Mouse (Mus musculus) limb, embryonic 15.5 days (tissue): ENCODE data around the gene Slu7. TPM values are rescaled to one million over a fixed set of nuclear protein-coding genes. Genes with fewer than 3 reads are reported as not detected.

Experiments
- ATAC-seq: fragments of 200-750 bp; cut with Nextera tagmentation; 2 replicates; pipeline ENCODE4 v1.8.0; 2017; ENCODE audit warnings: low read depth, moderate TSS enrichment; ENCODE audit not compliant: insufficient number of reproducible peaks, low FRiP score, low TSS enrichment
- H3K27ac ChIP-seq: fragments of 300-500 bp; sonication (generic); 2 replicates; pipeline ENCODE4 v1.5.1; 2015; ENCODE audit warnings: moderate library complexity, mild to moderate bottlenecking, inconsistent platforms
- H3K27me3 ChIP-seq: fragments of 300-500 bp; sonication (generic); 2 replicates; pipeline ENCODE4 v1.6.1; 2015; ENCODE audit warnings: inconsistent platforms
- H3K36me3 ChIP-seq: fragments of 300-500 bp; sonication (generic); 2 replicates; pipeline ENCODE4 v1.6.1; 2015; ENCODE audit warnings: inconsistent platforms
- H3K4me1 ChIP-seq: fragments of 300-500 bp; sonication (generic); 2 replicates; pipeline ENCODE4 v1.6.1; 2015; ENCODE audit warnings: inconsistent platforms
- H3K4me2 ChIP-seq: fragments of 300-500 bp; sonication (generic); 2 replicates; pipeline ENCODE4 v1.6.1; 2015; ENCODE audit warnings: mild to moderate bottlenecking, inconsistent platforms
- H3K4me3 ChIP-seq: fragments of 300-500 bp; sonication (generic); 2 replicates; pipeline ENCODE4 v1.5.1; 2015; ENCODE audit warnings: mild to moderate bottlenecking, inconsistent platforms
- H3K9ac ChIP-seq: fragments of 300-500 bp; sonication (generic); 2 replicates; pipeline ENCODE4 v1.6.1; 2015; ENCODE audit warnings: inconsistent platforms
- H3K9me3 ChIP-seq: fragments of 300-500 bp; sonication (generic); 2 replicates; pipeline ENCODE4 v1.6.1; 2016; ENCODE audit warnings: inconsistent platforms
- WGBS: fragments of 180-500 bp; shearing (Covaris S2); methylation state at CpG from one replicate; pipeline ENCODE4 v1.1.7; 2015; 5-methylcytosine and 5-hydroxymethylcytosine counted together
- polyA plus RNA-seq: library from polyadenylated mRNA; unstranded; fragments of >200 nt; fragmentation: Nextera tagmentation; extraction: Ambion mirVana; gene quantifications from 2 replicates; pipeline ENCODE4 v1.2.1, GENCODE M21; 2015

Slu7 gene
- polyA plus RNA-seq, 1 experiment from 2014 or later = 60.2 TPM

GRCm38 (mm10) chr11:43426414-43426884 is 7.1 kb upstream of the Slu7 start:
- WGBS = 20% methylated on average over 7 of the region's 7 CpGs
- ATAC-seq = no peak; the same call in 1 of the 2 replicates
- Histone ChIP-seq H3K27me3 (no peaks in the 10 kb centered on the region), H3K4me2 (peak overlapping the region; percentile 49), H3K9ac (no peak overlapping the region), H3K9me3 (no peaks in the 10 kb centered on the region), H3K4me1 (peaks cover 11% of the 10 kb centered on the region), H3K27ac (peak overlapping the region; percentile 69), H3K4me3 (peak overlapping the region; percentile 63), H3K36me3 (peaks cover 7% of the 10 kb centered on the region; the same call in 1 of the 2 replicates)

- Histone ChIP-seq H3K9me3 (no peaks in the 10 kb centered on the region), H3K9ac (peak overlapping the region; percentile 79), H3K4me3 (peak overlapping the region; percentile 86), H3K27me3 (no peaks in the 10 kb centered on the region), H3K27ac (no peak overlapping the region), H3K36me3 (peaks cover 18% of the 10 kb centered on the region), H3K4me1 (peaks cover 6% of the 10 kb centered on the region), H3K4me2 (peak overlapping the region; percentile 56)
- WGBS = 1% methylated on average over 9 of the region's 9 CpGs
- 0 out of 2 replicates have a peak, but pooled peaks have one; percentile 14 for ATAC-seq
Observed at GRCm38 (mm10) chr11:43434024-43434407, 472 bp downstream of the Slu7 start.

- Histone ChIP-seq H3K4me3 (no peak overlapping the region), H3K27ac (no peak overlapping the region), H3K9ac (no peak overlapping the region), H3K9me3 (no peaks in the 10 kb centered on the region), H3K27me3 (no peaks in the 10 kb centered on the region), H3K36me3 (peaks cover 88% of the 10 kb centered on the region), H3K4me1 (no peaks in the 10 kb centered on the region), H3K4me2 (no peak overlapping the region)
- no peak for ATAC-seq
- 93% methylated on average over 10 of the region's 10 CpGs for WGBS
Observed at GRCm38 (mm10) chr11:43441121-43441520, 7.6 kb downstream of the Slu7 start.

GRCm38 (mm10) chr11:43443183-43443582 is 9.6 kb downstream of the Slu7 start:
- WGBS = 90% methylated on average over 13 of the region's 13 CpGs
- no peak overlapping the region for H3K4me2 ChIP-seq
- no peak overlapping the region for H3K27ac ChIP-seq
- no peak overlapping the region for H3K4me3 ChIP-seq
- no peaks in the 10 kb centered on the region for H3K27me3 ChIP-seq
- ATAC-seq = no peak
- no peaks in the 10 kb centered on the region for H3K9me3 ChIP-seq
- peaks cover 94% of the 10 kb centered on the region for H3K36me3 ChIP-seq
- H3K9ac ChIP-seq = no peak overlapping the region
- no peaks in the 10 kb centered on the region for H3K4me1 ChIP-seq

GRCm38 (mm10) chr11:43449916-43450315 is 16.4 kb downstream of the Slu7 start:
- Histone ChIP-seq H3K4me1 (no peaks in the 10 kb centered on the region), H3K27me3 (no peaks in the 10 kb centered on the region)
- WGBS = 72% methylated on average over 2 of the region's 2 CpGs

GRCm38 (mm10) chr11:43451322-43451721 is 17.8 kb downstream of the Slu7 start:
- 64% methylated on average over 4 of the region's 4 CpGs for WGBS

More at GRCm38 (mm10) chr11:43449916-43450315, 16.4 kb downstream of the Slu7 start:
- H3K9me3 ChIP-seq = no peaks in the 10 kb centered on the region
- peaks cover 29% of the 10 kb centered on the region for H3K36me3 ChIP-seq
- no peak for ATAC-seq
- no peak overlapping the region for H3K9ac ChIP-seq
- no peak overlapping the region for H3K27ac ChIP-seq
- no peak overlapping the region for H3K4me2 ChIP-seq
- no peak overlapping the region for H3K4me3 ChIP-seq

GRCm38 (mm10) chr11:43452266-43452665 is 18.7 kb downstream of the Slu7 start:
- ATAC-seq = no peak
- WGBS = 65% methylated on average over 2 of the region's 2 CpGs
- Histone ChIP-seq H3K36me3 (peaks cover 6% of the 10 kb centered on the region), H3K9me3 (no peaks in the 10 kb centered on the region), H3K4me1 (no peaks in the 10 kb centered on the region), H3K27ac (no peak overlapping the region), H3K4me3 (no peak overlapping the region), H3K4me2 (no peak overlapping the region), H3K27me3 (no peaks in the 10 kb centered on the region), H3K9ac (no peak overlapping the region)

More at GRCm38 (mm10) chr11:43451322-43451721, 17.8 kb downstream of the Slu7 start:
- Histone ChIP-seq H3K4me3 (no peak overlapping the region), H3K9me3 (no peaks in the 10 kb centered on the region), H3K27me3 (no peaks in the 10 kb centered on the region), H3K4me2 (no peak overlapping the region), H3K9ac (no peak overlapping the region), H3K4me1 (no peaks in the 10 kb centered on the region), H3K27ac (no peak overlapping the region), H3K36me3 (peaks cover 15% of the 10 kb centered on the region)
- ATAC-seq = no peak

GRCm38 (mm10) chr11:43463204-43463603 is 29.7 kb downstream of the Slu7 start:
- Histone ChIP-seq H3K27ac (no peak overlapping the region), H3K9ac (no peak overlapping the region), H3K4me1 (no peaks in the 10 kb centered on the region), H3K4me2 (no peak overlapping the region), H3K27me3 (no peaks in the 10 kb centered on the region), H3K9me3 (no peaks in the 10 kb centered on the region), H3K4me3 (no peak overlapping the region), H3K36me3 (no peaks in the 10 kb centered on the region)
- WGBS = 94% methylated on average over 25 of the region's 25 CpGs
- no peak for ATAC-seq

GRCm38 (mm10) chr11:43470118-43470517 is 36.6 kb downstream of the Slu7 start:
- no peaks in the 10 kb centered on the region for H3K27me3 ChIP-seq
- 48% methylated on average over 5 of the region's 5 CpGs for WGBS
- H3K9ac ChIP-seq = no peak overlapping the region
- ATAC-seq = no peak
- no peaks in the 10 kb centered on the region for H3K9me3 ChIP-seq
- H3K27ac ChIP-seq = 0 out of 2 replicates have a peak overlapping the region, but pooled peaks have one; percentile 47
- H3K4me1 ChIP-seq = peaks cover 9% of the 10 kb centered on the region
- H3K36me3 ChIP-seq = no peaks in the 10 kb centered on the region
- H3K4me2 ChIP-seq = no peak overlapping the region
- H3K4me3 ChIP-seq = no peak overlapping the region

GRCm38 (mm10) chr11:43470881-43471820 is 37.6 kb downstream of the Slu7 start:
- no peaks in the 10 kb centered on the region for H3K36me3 ChIP-seq

GRCm38 (mm10) chr11:43473115-43473514 is 39.6 kb downstream of the Slu7 start:
- no peak for ATAC-seq
- no peak overlapping the region for H3K4me2 ChIP-seq
- no peaks in the 10 kb centered on the region for H3K9me3 ChIP-seq
- WGBS = 48% methylated on average over 1 of the region's 1 CpGs
- peaks cover 16% of the 10 kb centered on the region for H3K4me1 ChIP-seq
- no peak overlapping the region; the same call in 1 of the 2 replicates for H3K27ac ChIP-seq
- no peak overlapping the region for H3K9ac ChIP-seq
- H3K27me3 ChIP-seq = no peaks in the 10 kb centered on the region
- H3K4me3 ChIP-seq = no peak overlapping the region
- H3K36me3 ChIP-seq = no peaks in the 10 kb centered on the region

More at GRCm38 (mm10) chr11:43470881-43471820, 37.6 kb downstream of the Slu7 start:
- Histone ChIP-seq H3K4me1 (peaks cover 10% of the 10 kb centered on the region), H3K27ac (no peak overlapping the region), H3K4me3 (no peak overlapping the region), H3K9me3 (no peaks in the 10 kb centered on the region), H3K27me3 (no peaks in the 10 kb centered on the region), H3K4me2 (no peak overlapping the region), H3K9ac (no peak overlapping the region)
- ATAC-seq = no peak
- WGBS = 62% methylated on average over 6 of the region's 6 CpGs

GRCm38 (mm10) chr11:43473635-43474224 is 40.2 kb downstream of the Slu7 start:
- no peaks in the 10 kb centered on the region for H3K36me3 ChIP-seq
- no peak for ATAC-seq
- no peak overlapping the region for H3K9ac ChIP-seq
- peaks cover 17% of the 10 kb centered on the region for H3K4me1 ChIP-seq
- H3K4me3 ChIP-seq = peak overlapping the region; percentile 39
- H3K9me3 ChIP-seq = no peaks in the 10 kb centered on the region
- H3K27ac ChIP-seq = peak overlapping the region; percentile 14; the same call in 1 of the 2 replicates
- peak overlapping the region; percentile 56 for H3K4me2 ChIP-seq
- no peaks in the 10 kb centered on the region for H3K27me3 ChIP-seq
- 48% methylated on average over 15 of the region's 15 CpGs for WGBS
